Mouse (Mus musculus): ENCODE measurements around the gene Zfp830. TPM values are rescaled to one million over a fixed set of nuclear protein-coding genes. Genes with fewer than 3 reads are reported as not detected.

Zfp830 gene
- 11.5 TPM for polyA plus RNA-seq (2014; fragmentation: Illumina TruSeq; extraction: RNeasy Lipid Tissue Mini Kit (QIAGEN cat#74804); ENCODE audit: insufficient read depth, low read depth, low replicate concordance)

GRCm38 (mm10) chr11:82763742-82764437 lies at the start of gene Zfp830, which contains the start of gene Cct6b:
Gene Zfp830 (plus strand): TSS chr11:82764345.
Gene Cct6b (minus strand): TSS chr11:82764321.

GRCm38 (mm10) chr11:82780983-82781903 lies 17.1 kb downstream of the Zfp830 start, which contains the start of gene Lig3:
Gene Lig3 (plus strand): TSS chr11:82781108.

Other genes starting within 250 kb of the Zfp830 start
- gene Cct6b, start within 50 bp of the Zfp830 start, polyA plus RNA-seq (2014; fragmentation: Illumina TruSeq; extraction: RNeasy Lipid Tissue Mini Kit (QIAGEN cat#74804); ENCODE audit: insufficient read depth, low read depth, low replicate concordance), result 0.21 TPM
- 5.1 TPM for gene Lig3, start 16.8 kb downstream of the Zfp830 start, polyA plus RNA-seq (2014; fragmentation: Illumina TruSeq; extraction: RNeasy Lipid Tissue Mini Kit (QIAGEN cat#74804); ENCODE audit: insufficient read depth, low read depth, low replicate concordance)
- gene Rffl, start 106.9 kb downstream of the Zfp830 start, polyA plus RNA-seq (2014; fragmentation: Illumina TruSeq; extraction: RNeasy Lipid Tissue Mini Kit (QIAGEN cat#74804); ENCODE audit: insufficient read depth, low read depth, low replicate concordance), result 5.7 TPM
- gene Rad51d, start 126.3 kb downstream of the Zfp830 start, polyA plus RNA-seq (2014; fragmentation: Illumina TruSeq; extraction: RNeasy Lipid Tissue Mini Kit (QIAGEN cat#74804); ENCODE audit: insufficient read depth, low read depth, low replicate concordance), result 6.8 TPM
- not detected for gene Fndc8, start 127.8 kb downstream of the Zfp830 start, polyA plus RNA-seq (2014; fragmentation: Illumina TruSeq; extraction: RNeasy Lipid Tissue Mini Kit (QIAGEN cat#74804); ENCODE audit: insufficient read depth, low read depth, low replicate concordance)
- gene Nle1, start 144.1 kb downstream of the Zfp830 start, polyA plus RNA-seq (2014; fragmentation: Illumina TruSeq; extraction: RNeasy Lipid Tissue Mini Kit (QIAGEN cat#74804); ENCODE audit: insufficient read depth, low read depth, low replicate concordance), result 8.2 TPM
- 23.0 TPM for gene Unc45b, start 146.2 kb downstream of the Zfp830 start, polyA plus RNA-seq (2014; fragmentation: Illumina TruSeq; extraction: RNeasy Lipid Tissue Mini Kit (QIAGEN cat#74804); ENCODE audit: insufficient read depth, low read depth, low replicate concordance)
- 24.0 TPM for gene Slfn5, start 187.0 kb downstream of the Zfp830 start, polyA plus RNA-seq (2014; fragmentation: Illumina TruSeq; extraction: RNeasy Lipid Tissue Mini Kit (QIAGEN cat#74804); ENCODE audit: insufficient read depth, low read depth, low replicate concordance)
- gene Slfn9, start 227.5 kb downstream of the Zfp830 start, polyA plus RNA-seq (2014; fragmentation: Illumina TruSeq; extraction: RNeasy Lipid Tissue Mini Kit (QIAGEN cat#74804); ENCODE audit: insufficient read depth, low read depth, low replicate concordance), result 0.55 TPM

All from lung, adult 10 weeks (tissue).